Mouse (Mus musculus) kidney, adult 10 weeks (tissue): ENCODE data around the gene H2-M3. TPM values are rescaled to one million over a fixed set of nuclear protein-coding genes. Genes with fewer than 3 reads are reported as not detected.

Experiments used
- polyA plus RNA-seq: library from polyadenylated mRNA; stranded (reverse); fragments of 350-450 nt; fragmentation: Illumina TruSeq; extraction: RNeasy Lipid Tissue Mini Kit (QIAGEN cat#74804); gene quantifications from one replicate; pipeline ENCODE4 v1.2.3, GENCODE M21; 2014; ENCODE audit warnings: low read depth, low replicate concordance

The H2-M3 gene
- 0.85 TPM for polyA plus RNA-seq

GRCm38 (mm10) chr17:37270058-37270701 is at the start of gene H2-M3:
H2-M3 (plus strand) TSS chr17:37270220.

GRCm38 (mm10) chr17:37237230-37237629 is 32.8 kb upstream of the H2-M3 start, which contains the start of gene Olfr97:
Olfr97 (minus strand) TSS chr17:37237330.

GRCm38 (mm10) chr17:37263626-37264025 is 6.4 kb upstream of the H2-M3 start, which contains the start of gene Olfr98:
Olfr98 (minus strand) TSS chr17:37263749.

GRCm38 (mm10) chr17:37283360-37283759 is 13.3 kb downstream of the H2-M3 start, which contains the start of gene Olfr99:
Olfr99 (minus strand) TSS chr17:37283460.

GRCm38 (mm10) chr17:37304213-37304612 is 34.2 kb downstream of the H2-M3 start, which contains the start of gene Olfr101:
Olfr101 (minus strand) TSS chr17:37304313.

GRCm38 (mm10) chr17:37316954-37317353 is 46.9 kb downstream of the H2-M3 start, which contains the start of gene Olfr102:
Olfr102 (minus strand) TSS chr17:37317054.

Other genes starting within 250 kb of the H2-M3 start
- gene Mog, start 246.8 kb upstream of the H2-M3 start, polyA plus RNA-seq: not detected
- 20.6 TPM for gene Gabbr1, start 224.3 kb upstream of the H2-M3 start, polyA plus RNA-seq
- gene Olfr90, start 181.7 kb upstream of the H2-M3 start, polyA plus RNA-seq: not detected
- gene Olfr91, start 171.9 kb upstream of the H2-M3 start, polyA plus RNA-seq: not detected
- gene Olfr92, start 150.1 kb upstream of the H2-M3 start, polyA plus RNA-seq: not detected
- gene Olfr93, start 108.7 kb upstream of the H2-M3 start, polyA plus RNA-seq: not detected
- gene Ubd, start 76.3 kb upstream of the H2-M3 start, polyA plus RNA-seq: 0.69 TPM
- gene Olfr94, start 69.2 kb upstream of the H2-M3 start, polyA plus RNA-seq: not detected
- not detected for gene Olfr95, start 57.1 kb upstream of the H2-M3 start, polyA plus RNA-seq
- not detected for gene Olfr96, start 50.1 kb upstream of the H2-M3 start, polyA plus RNA-seq
- not detected for gene Olfr97, start 32.9 kb upstream of the H2-M3 start, polyA plus RNA-seq
- not detected for gene Olfr98, start 6.5 kb upstream of the H2-M3 start, polyA plus RNA-seq
- gene Olfr99, start 13.2 kb downstream of the H2-M3 start, polyA plus RNA-seq: not detected
- gene Olfr101, start 34.1 kb downstream of the H2-M3 start, polyA plus RNA-seq: not detected
- gene Olfr102, start 46.8 kb downstream of the H2-M3 start, polyA plus RNA-seq: not detected
- not detected for gene Olfr103, start 69.5 kb downstream of the H2-M3 start, polyA plus RNA-seq
- gene Olfr104-ps, start 89.4 kb downstream of the H2-M3 start, polyA plus RNA-seq: not detected
- gene Olfr105-ps, start 108.8 kb downstream of the H2-M3 start, polyA plus RNA-seq: not detected
- not detected for gene Olfr106-ps, start 120.2 kb downstream of the H2-M3 start, polyA plus RNA-seq
- gene Olfr107, start 129.0 kb downstream of the H2-M3 start, polyA plus RNA-seq: not detected
- not detected for gene Olfr108, start 175.3 kb downstream of the H2-M3 start, polyA plus RNA-seq
- gene Olfr109, start 188.7 kb downstream of the H2-M3 start, polyA plus RNA-seq: not detected
- not detected for gene H2-M2, start 213.3 kb downstream of the H2-M3 start, polyA plus RNA-seq
- gene Olfr110, start 222.2 kb downstream of the H2-M3 start, polyA plus RNA-seq: not detected
- gene Olfr111, start 237.8 kb downstream of the H2-M3 start, polyA plus RNA-seq: not detected